Mouse (Mus musculus) adipose tissue, adult 10 weeks (tissue): ENCODE results near the gene Gm21964. TPM values are rescaled to one million over a fixed set of nuclear protein-coding genes. Genes with fewer than 3 reads are reported as not detected.

ENCODE experiments used
- polyA plus RNA-seq: library from polyadenylated mRNA; stranded (reverse); fragments of 350-450 nt; fragmentation: Illumina TruSeq; extraction: RNeasy Lipid Tissue Mini Kit (QIAGEN cat#74804); gene quantifications from one replicate; pipeline ENCODE4 v1.2.3, GENCODE M21; 2014; ENCODE audit warnings: low read depth, low replicate concordance

The Gm21964 gene
- not detected for polyA plus RNA-seq

DNA sequence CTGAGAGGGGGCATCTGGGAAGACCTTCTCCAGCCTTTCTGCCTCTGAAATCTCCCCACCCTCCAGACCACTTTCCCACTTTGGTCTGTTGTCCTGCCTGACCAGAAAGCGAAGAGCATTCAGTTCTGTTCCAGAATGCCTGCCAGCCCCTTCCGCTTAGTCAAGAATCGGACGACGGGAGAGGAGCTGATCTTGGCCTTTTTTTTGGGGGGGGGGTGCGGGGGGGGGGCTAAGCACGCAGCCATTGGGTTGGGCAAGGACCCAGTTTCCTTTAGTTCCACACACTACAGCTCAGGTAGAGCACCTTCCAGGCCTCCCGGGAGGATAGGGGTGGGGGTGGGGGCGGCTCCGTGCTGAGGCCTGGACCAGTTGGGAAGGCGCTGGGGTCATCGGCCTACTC, at the start of gene Gm21964:
Gm21964 (plus strand) TSS at position 301 of the 400 bp plus-strand sequence.

DNA sequence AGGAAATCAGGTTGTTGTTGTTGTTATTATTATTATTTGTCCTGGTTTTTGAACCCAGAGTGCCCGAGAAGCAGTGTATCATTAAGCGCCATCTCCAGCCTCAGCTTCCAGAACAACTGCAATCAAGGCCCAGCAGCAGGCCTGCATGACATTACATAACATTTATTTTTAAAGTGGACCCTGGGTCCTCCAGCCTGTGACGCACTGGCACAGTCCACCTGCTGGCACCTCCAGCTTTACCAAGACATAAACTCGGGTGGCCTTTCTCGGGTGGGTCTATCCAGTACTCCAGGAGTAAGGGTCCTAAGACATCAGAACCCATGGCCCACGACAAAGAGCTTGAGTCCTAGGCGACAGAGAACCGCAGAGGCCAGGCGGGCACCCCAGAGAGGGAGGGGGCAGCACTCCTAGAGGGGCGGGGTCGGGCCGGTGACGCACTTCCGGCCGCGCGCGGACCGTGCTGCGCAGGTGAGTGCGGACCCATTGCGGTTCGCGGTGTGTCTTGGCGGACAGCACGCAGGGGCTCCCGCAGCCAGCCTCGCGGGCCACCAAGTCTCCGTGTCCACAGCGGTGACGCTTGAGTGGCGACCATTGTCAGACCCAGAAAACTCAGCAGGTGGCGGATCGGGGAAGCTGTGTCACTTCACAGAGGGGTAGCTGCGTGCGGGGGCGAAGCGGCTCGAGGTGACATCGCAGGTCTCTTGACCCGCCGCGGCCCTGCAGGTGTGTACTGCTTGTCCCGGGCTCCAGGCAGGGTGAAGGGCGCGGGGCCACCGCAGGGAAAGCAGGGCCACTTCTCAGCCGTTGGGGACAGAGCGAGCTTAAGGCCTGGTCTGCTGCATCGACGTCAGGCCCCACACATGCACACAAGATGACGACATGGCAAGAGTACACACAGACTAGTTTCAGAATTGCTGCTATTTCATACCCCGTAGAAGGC, 21.5 kb upstream of the Gm21964 start, which contains the start of gene Zfp612:
Zfp612 (plus strand) TSS at position 465 of the 940 bp plus-strand sequence.

GRCm38 (mm10) chr8:110102653-110103052, 1.6 kb downstream of the Gm21964 start, which contains the start of gene Gm17720:
Gm17720 (minus strand) TSS chr8:110102753.

Other genes starting within 250 kb of the Gm21964 start
- 6.2 TPM for gene Phlpp2, start 232.7 kb upstream of the Gm21964 start, polyA plus RNA-seq
- gene Marveld3, start 139.0 kb upstream of the Gm21964 start, polyA plus RNA-seq, result 8.0 TPM
- gene Tat, start 110.8 kb upstream of the Gm21964 start, polyA plus RNA-seq, result 0.48 TPM
- 3.2 TPM for gene Chst4, start 61.5 kb upstream of the Gm21964 start, polyA plus RNA-seq
- 11.3 TPM for gene Zfp612, start 21.5 kb upstream of the Gm21964 start, polyA plus RNA-seq
- not detected for gene Gm17720, start 1.5 kb downstream of the Gm21964 start, polyA plus RNA-seq
- gene Calb2, start 67.0 kb downstream of the Gm21964 start, polyA plus RNA-seq, result not detected
- gene Cmtr2, start 114.5 kb downstream of the Gm21964 start, polyA plus RNA-seq, result 4.3 TPM
- gene Hydin, start 165.8 kb downstream of the Gm21964 start, polyA plus RNA-seq, result 1.5 TPM